In the genomic region with DNA sequence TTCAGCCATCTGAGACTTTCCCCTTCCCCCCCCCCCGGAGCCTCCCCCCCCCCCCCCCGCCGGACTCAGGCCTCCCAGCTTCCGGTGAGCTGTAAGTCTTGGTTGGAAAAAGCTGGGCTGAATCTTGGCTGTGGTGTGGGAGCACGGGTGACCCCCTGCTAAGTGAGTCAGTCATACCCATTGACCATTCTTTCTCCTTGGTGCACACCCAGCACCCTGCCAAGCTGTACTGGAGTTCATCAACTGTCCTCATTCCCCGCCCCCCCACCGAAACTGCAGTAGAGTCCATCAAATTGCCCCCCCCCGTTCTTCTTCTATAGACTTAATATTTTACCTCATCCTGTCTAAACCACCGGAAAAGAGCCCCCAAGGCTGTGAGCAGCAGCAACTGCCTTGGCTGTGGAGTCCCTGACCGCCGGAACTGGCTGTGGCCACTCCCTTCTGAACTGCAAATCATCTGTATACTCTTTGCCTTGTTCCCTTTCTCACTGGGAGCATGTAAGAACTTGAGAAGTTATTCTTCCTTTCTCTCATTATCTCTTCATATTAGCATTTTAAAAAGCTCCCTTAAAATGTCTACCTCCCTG, we compare ENCODE assay signal across 18 mouse cellular contexts. TPM values are rescaled to one million over a fixed set of nuclear protein-coding genes. Genes with fewer than 3 reads are reported as not detected.
DNase-seq lines count a peak whose midpoint lies in the region; ATAC-seq and TF ChIP-seq lines count a peak whose summit lies in the region.
"Had no signal": no experiment of that assay in that cellular context is flagged by ENCODE, and none has a peak within 500 bp of the region (broad histone marks: within the 10 kb centered on the region; RNA-seq: fewer than 3 reads in every experiment).

No protein-coding gene starts in this region.

- no peaks in the 10 kb centered on the region for H3K9me3 ChIP-seq in liver, embryonic 13.5 days (replicated peaks)
- H3K9me3 ChIP-seq in neural tube, embryonic 15.5 days (replicated peaks): no peaks in the 10 kb centered on the region
- H3K9me3 ChIP-seq: heart, embryonic 13.5 days; hindbrain, embryonic 13.5 days; limb, embryonic 13.5 days had no signal

- H3K9ac ChIP-seq in liver, embryonic 13.5 days: no peak overlapping the region
- H3K9ac ChIP-seq in neural tube, embryonic 15.5 days (replicated peaks): no peak overlapping the region
- H3K9ac ChIP-seq: heart, embryonic 13.5 days; hindbrain, embryonic 13.5 days; limb, embryonic 13.5 days had no signal

- WGBS in spleen, adult 2 months: 6% methylated on average over 9 of the region's 11 CpGs
- 10% methylated on average over 7 of the region's 11 CpGs for WGBS in liver, embryonic 13.5 days (ENCODE audit: insufficient replicate concordance)
- WGBS in neural tube, embryonic 15.5 days: 78% methylated on average over 7 of the region's 11 CpGs

- peak; percentile 88 for DNase-seq in heart, adult 11 months
- DNase-seq in heart, adult 9 months (ENCODE audit: low spot score in 2 of 2): no peak
- DNase-seq in spleen, adult 2 months (ENCODE audit: low read depth in 1 of 2, low spot score in 2 of 2): peak in 1 of 2 experiments; percentile 44
- DNase-seq in spleen, postnatal 14 days (ENCODE audit: low spot score in 2 of 2): no peak
- DNase-seq in liver, embryonic 13.5 days: no peak
- peak; percentile 66 to 70 for DNase-seq in spleen, postnatal 36 days (ENCODE audit: low spot score in 2 of 2)
- DNase-seq in left cerebral cortex, postnatal 10 days (ENCODE audit: extremely low spot score in 1 of 2, low spot score in 2 of 2): no peak
- DNase-seq: gastrocnemius, adult 2 months; kidney, adult 8-10 months had no signal

- peak overlapping the region; percentile 30; the same call in 1 of the 2 replicates for H3K4me2 ChIP-seq in liver, embryonic 13.5 days
- no peak overlapping the region for H3K4me2 ChIP-seq in neural tube, embryonic 15.5 days
- H3K4me2 ChIP-seq: heart, embryonic 13.5 days; hindbrain, embryonic 13.5 days; limb, embryonic 13.5 days had no signal

- no peaks in the 10 kb centered on the region for H3K36me3 ChIP-seq in spleen, adult 2 months (ENCODE audit: control insufficient read depth, insufficient read depth, low read length)
- no peaks in the 10 kb centered on the region for H3K36me3 ChIP-seq in liver, embryonic 13.5 days
- H3K36me3 ChIP-seq in neural tube, embryonic 15.5 days: no peaks in the 10 kb centered on the region
- H3K36me3 ChIP-seq: heart, embryonic 13.5 days; hindbrain, embryonic 13.5 days; limb, embryonic 13.5 days had no signal

- H3K27ac ChIP-seq in spleen, adult 2 months (ENCODE audit: insufficient read depth, low read length): peak overlapping the region; percentile 71
- H3K27ac ChIP-seq in liver, embryonic 13.5 days: peak overlapping the region; percentile 39; the same call in 1 of the 2 replicates
- no peak overlapping the region for H3K27ac ChIP-seq in neural tube, embryonic 15.5 days (replicated peaks)
- H3K27ac ChIP-seq: gastrocnemius, adult 2 months; heart, embryonic 13.5 days; hindbrain, embryonic 13.5 days; limb, embryonic 13.5 days had no signal

- ATAC-seq in liver, embryonic 13.5 days (ENCODE audit: low read depth): no peak; the same call in 1 of the 2 replicates
- no peak for ATAC-seq in neural tube, embryonic 15.5 days (ENCODE audit: low FRiP score)
- ATAC-seq: forebrain, embryonic 14.5 days had no signal

- no peaks in the 10 kb centered on the region for H3K27me3 ChIP-seq in spleen, adult 2 months (ENCODE audit: control insufficient read depth, insufficient read depth, low read length)
- H3K27me3 ChIP-seq in liver, embryonic 13.5 days: no peaks in the 10 kb centered on the region
- no peaks in the 10 kb centered on the region for H3K27me3 ChIP-seq in neural tube, embryonic 15.5 days (replicated peaks)
- H3K27me3 ChIP-seq: heart, embryonic 13.5 days; hindbrain, embryonic 13.5 days; limb, embryonic 13.5 days had no signal

- TF ChIP-seq CTCF in spleen, adult 2 months (IDR thresholded peaks at IDR 0.05; ENCODE audit: extremely low read depth, insufficient read depth, insufficient read length, insufficient replicate concordance): no peak

- intact Hi-C loops in left cerebral cortex, postnatal 10 days (cut with DNase I): loop anchor here (10.0 kb wide), 1 partner anchor 197 kb away; a partner anchor contains a TSS

- no peak for TF ChIP-seq POLR2A in spleen, adult 2 months (IDR thresholded peaks at IDR 0.05; ENCODE audit: low read depth, low read length)

- H3K4me3 ChIP-seq in spleen, adult 2 months (ENCODE audit: extremely low read depth, insufficient read depth, insufficient read length): peak overlapping the region; percentile 34; the same call in 1 of the 2 replicates
- H3K4me3 ChIP-seq in liver, embryonic 13.5 days (replicated peaks): no peak overlapping the region
- H3K4me3 ChIP-seq in neural tube, embryonic 15.5 days (replicated peaks): no peak overlapping the region
- H3K4me3 ChIP-seq: gastrocnemius, adult 2 months; heart, embryonic 13.5 days; hindbrain, embryonic 13.5 days; limb, embryonic 13.5 days; myocyte had no signal

- H3K4me1 ChIP-seq in spleen, adult 2 months (ENCODE audit: control insufficient read depth, insufficient read depth, insufficient read length): peaks cover 28% of the 10 kb centered on the region; the same call in 1 of the 2 replicates
- peaks cover 19% of the 10 kb centered on the region for H3K4me1 ChIP-seq in liver, embryonic 13.5 days (replicated peaks)
- H3K4me1 ChIP-seq in neural tube, embryonic 15.5 days: no peaks in the 10 kb centered on the region
- H3K4me1 ChIP-seq: hindbrain, embryonic 13.5 days; limb, embryonic 13.5 days had no signal

RNA-seq across cellular contexts. Expression of a gene that starts 2.7 kb away (rescaled TPM):
- polyA plus RNA-seq in spleen, adult 2 months (2012; rRNA removed): 5.7 and 6.8 TPM in 2 replicates
- polyA plus RNA-seq in liver, embryonic 13.5 days (2015; fragmentation: Nextera tagmentation; extraction: Ambion mirVana): 0.37 and 0.46 TPM in 2 replicates
- polyA plus RNA-seq in neural tube, embryonic 15.5 days (2015; fragmentation: Nextera tagmentation; extraction: Ambion mirVana): 0.09 and 1.9 TPM in 2 replicates
- not detected for total RNA-seq in left cerebral cortex, postnatal 10 days (2021)
- total RNA-seq: MEL had no signal
- polyA plus RNA-seq: forebrain, embryonic 14.5 days had no signal

RNA-seq across cellular contexts. Expression of a gene that starts 26.6 kb away (rescaled TPM):
- 1.3 TPM in 1 of 2 replicates, not detected in the other for polyA plus RNA-seq in spleen, adult 2 months (2012; rRNA removed)
- polyA plus RNA-seq in liver, embryonic 13.5 days (2015; fragmentation: Nextera tagmentation; extraction: Ambion mirVana): not detected in 2 replicates
- not detected in 2 replicates for polyA plus RNA-seq in neural tube, embryonic 15.5 days (2015; fragmentation: Nextera tagmentation; extraction: Ambion mirVana)
- total RNA-seq in left cerebral cortex, postnatal 10 days (2021): not detected
- total RNA-seq: gastrocnemius, adult 2 months; layer of hippocampus, adult 8-10 months; MEL had no signal
- polyA plus RNA-seq: embryonic facial prominence, embryonic 14.5 days; forebrain, embryonic 14.5 days; heart, embryonic 13.5 days; hindbrain, embryonic 13.5 days; limb, embryonic 13.5 days; myocyte had no signal

RNA-seq across cellular contexts. Expression of a gene that starts 45.5 kb away (rescaled TPM):
- polyA plus RNA-seq in spleen, adult 2 months (2012; rRNA removed): 23.8 and 27.7 TPM in 2 replicates
- 0.95 and 1.4 TPM in 2 replicates for polyA plus RNA-seq in liver, embryonic 13.5 days (2015; fragmentation: Nextera tagmentation; extraction: Ambion mirVana)
- 0.13 and 1.3 TPM in 2 replicates for polyA plus RNA-seq in neural tube, embryonic 15.5 days (2015; fragmentation: Nextera tagmentation; extraction: Ambion mirVana)
- not detected for total RNA-seq in left cerebral cortex, postnatal 10 days (2021)
- total RNA-seq: gastrocnemius, adult 2 months; MEL had no signal
- polyA plus RNA-seq: forebrain, embryonic 14.5 days; myocyte had no signal

RNA-seq across cellular contexts. Expression of a gene that starts 58.5 kb away (rescaled TPM):
- 5.1 and 6.7 TPM in 2 replicates for polyA plus RNA-seq in spleen, adult 2 months (2012; rRNA removed)
- polyA plus RNA-seq in liver, embryonic 13.5 days (2015; fragmentation: Nextera tagmentation; extraction: Ambion mirVana): 3.5 and 3.7 TPM in 2 replicates
- polyA plus RNA-seq in neural tube, embryonic 15.5 days (2015; fragmentation: Nextera tagmentation; extraction: Ambion mirVana): 30.6 and 34.7 TPM in 2 replicates
- 1 to 10 TPM; 4.6 to 5.5 TPM for total RNA-seq in left cerebral cortex, postnatal 10 days (2021)

Comparison
In these comparisons a context has a peak if more than half of its experiments do, and no peak if none do; other contexts are left out.
1. DNase-seq: peak in heart, adult 11 months (single experiment) and spleen, postnatal 36 days (2 of 2); none in heart, adult 9 months (0 of 2), spleen, postnatal 14 days (0 of 2), liver, embryonic 13.5 days (single experiment) and left cerebral cortex, postnatal 10 days (0 of 2).
2. RNA of a gene that starts 45.5 kb away (polyA plus RNA-seq): 23.8 to 27.7 TPM in spleen, adult 2 months; 0.95 to 1.4 TPM in liver, embryonic 13.5 days and 0.13 to 1.3 TPM in neural tube, embryonic 15.5 days; every median in the first group is over 10 times any median in the second.